Mouse (Mus musculus) thymus, postnatal 0 days (tissue): ENCODE measurements around the gene Ahcyl2. TPM values are rescaled to one million over a fixed set of nuclear protein-coding genes. Genes with fewer than 3 reads are reported as not detected.

Experiments used
- DNase-seq: peaks from one replicate; pipeline ENCODE4 v3.0.0-alpha.2; 2015; ENCODE audit warnings: low spot score
- polyA plus RNA-seq: library from polyadenylated mRNA; unstranded; fragments of >200 nt; fragmentation: Nextera tagmentation; extraction: Ambion mirVana; gene quantifications from 2 replicates; pipeline ENCODE4 v1.2.1, GENCODE M21; 2015

Ahcyl2 gene
- polyA plus RNA-seq, 1 experiment from 2014 or later = 17.2 TPM

DNA sequence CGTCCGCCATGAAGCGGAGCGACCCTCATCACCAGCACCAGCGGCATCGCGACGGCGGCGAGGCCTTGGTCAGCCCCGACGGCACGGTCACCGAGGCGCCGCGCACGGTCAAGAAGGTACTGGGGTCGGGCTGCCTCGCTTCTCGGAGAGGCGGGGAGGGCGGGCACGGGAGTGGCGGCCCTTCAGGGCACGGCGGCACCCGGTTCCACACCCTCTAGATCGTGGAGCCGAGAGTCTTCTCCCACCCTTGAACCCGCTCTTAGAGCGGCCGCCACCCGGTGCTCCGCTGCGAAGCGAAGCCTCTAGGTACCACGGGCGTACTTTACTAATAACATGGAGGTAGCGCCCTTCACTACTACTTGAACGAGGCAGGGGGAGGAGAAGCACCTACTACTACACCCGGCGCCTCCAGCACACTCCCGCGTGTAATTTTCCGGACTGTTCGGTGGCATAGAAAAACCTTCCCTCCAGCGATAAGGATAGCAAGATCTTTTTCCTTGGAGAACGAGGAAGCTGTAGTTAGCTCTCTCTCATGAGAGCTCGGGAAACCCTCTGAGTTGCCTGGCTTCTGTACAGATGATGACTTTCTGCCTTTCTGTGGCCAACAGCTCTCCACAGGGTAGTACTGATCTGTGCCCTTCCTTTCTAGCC lies 1.1 kb downstream of the Ahcyl2 start:
- DNase-seq = peak; percentile 51

GRCm38 (mm10) chr6:29770672-29771321 lies 3.0 kb downstream of the Ahcyl2 start:
- no peak for DNase-seq

GRCm38 (mm10) chr6:29772236-29772635 lies 4.4 kb downstream of the Ahcyl2 start:
- DNase-seq = no peak

- no peak for DNase-seq
Measured at GRCm38 (mm10) chr6:29774161-29774560, 6.3 kb downstream of the Ahcyl2 start.

DNA sequence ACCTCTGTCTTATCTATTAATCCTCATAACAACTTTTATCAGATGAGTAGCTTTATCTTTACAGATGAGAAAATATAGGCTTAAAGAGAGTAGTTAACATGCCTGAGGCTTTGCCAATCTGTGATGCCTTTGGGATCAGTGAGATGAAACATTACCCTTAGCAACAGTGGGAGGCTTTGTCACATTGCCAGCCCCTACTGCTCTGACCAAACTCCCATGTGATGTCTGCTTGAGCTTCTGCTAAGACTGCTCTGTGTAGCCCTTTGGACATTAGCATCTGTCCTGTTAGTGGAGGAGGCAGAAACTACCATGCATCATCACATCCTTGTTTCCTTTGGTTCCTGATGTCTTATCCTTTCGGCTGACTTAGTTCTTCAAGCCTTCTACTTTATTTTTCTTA lies 7.8 kb downstream of the Ahcyl2 start:
- DNase-seq = no peak

- no peak for DNase-seq
Measured at GRCm38 (mm10) chr6:29776542-29777237, 8.9 kb downstream of the Ahcyl2 start.

GRCm38 (mm10) chr6:29777238-29777555 lies 9.4 kb downstream of the Ahcyl2 start:
- DNase-seq = no peak

- DNase-seq = no peak
Measured at GRCm38 (mm10) chr6:29780082-29780481, 12.3 kb downstream of the Ahcyl2 start.

DNA sequence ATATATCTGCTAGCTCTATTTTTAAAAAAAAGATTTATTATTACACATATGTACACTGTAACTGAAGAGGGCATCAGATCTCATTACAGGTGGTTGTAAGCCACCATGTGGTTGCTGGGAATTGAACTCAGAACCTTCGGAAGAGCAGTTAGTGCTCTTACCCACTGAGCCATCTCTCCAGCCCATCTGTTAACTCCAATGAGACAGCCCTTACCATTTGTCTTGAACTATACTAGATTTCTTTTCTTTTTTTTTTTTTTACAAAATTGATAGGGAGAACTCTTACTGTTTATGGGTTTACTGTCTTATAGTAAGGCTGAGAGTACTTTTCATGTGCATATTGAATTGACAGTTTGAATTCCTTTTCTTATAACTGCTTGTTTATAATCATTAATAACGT lies 12.8 kb downstream of the Ahcyl2 start:
- DNase-seq = no peak

GRCm38 (mm10) chr6:29782239-29782638 lies 14.4 kb downstream of the Ahcyl2 start:
- no peak for DNase-seq

DNA sequence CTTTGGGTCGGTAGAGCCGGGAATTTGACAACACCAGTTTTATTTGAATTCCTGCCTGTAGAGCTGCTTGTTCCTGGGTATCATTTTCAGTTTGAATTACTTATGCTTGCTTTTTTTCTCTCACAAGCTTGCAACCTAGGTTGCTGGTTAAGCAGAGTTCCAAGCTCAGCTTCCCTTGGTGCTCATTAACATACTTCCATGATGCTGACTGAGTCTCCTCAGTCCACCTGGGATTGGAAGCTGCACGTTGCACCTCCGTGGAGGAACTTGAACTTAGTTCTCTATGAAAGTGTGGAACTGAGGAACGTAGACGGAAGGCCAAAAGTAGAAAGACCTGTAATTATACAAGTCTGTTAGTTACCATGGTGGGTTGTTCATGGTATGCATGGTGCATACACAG lies 16.1 kb downstream of the Ahcyl2 start:
- DNase-seq = no peak

GRCm38 (mm10) chr6:29784413-29785021 lies 16.7 kb downstream of the Ahcyl2 start:
- DNase-seq = no peak

DNA sequence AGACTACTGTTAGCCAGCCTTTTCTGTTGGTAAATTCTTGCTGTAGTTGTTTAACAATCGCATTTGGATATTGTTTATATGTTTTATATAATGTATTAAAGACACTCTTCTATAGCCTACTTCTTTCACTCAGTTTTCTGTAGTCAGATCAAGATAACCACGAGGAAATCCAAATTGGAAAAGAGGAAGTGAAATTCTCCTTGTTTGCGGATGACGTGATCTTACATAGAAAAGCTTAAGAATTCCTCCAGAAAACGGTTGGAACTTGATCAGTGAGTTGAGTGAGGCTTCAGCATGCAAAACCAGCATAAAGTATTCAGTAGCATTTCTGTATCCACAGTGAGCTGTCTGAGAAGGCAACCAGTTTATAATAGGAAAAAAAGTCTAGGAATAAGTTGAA lies 17.9 kb downstream of the Ahcyl2 start:
- no peak for DNase-seq

DNA sequence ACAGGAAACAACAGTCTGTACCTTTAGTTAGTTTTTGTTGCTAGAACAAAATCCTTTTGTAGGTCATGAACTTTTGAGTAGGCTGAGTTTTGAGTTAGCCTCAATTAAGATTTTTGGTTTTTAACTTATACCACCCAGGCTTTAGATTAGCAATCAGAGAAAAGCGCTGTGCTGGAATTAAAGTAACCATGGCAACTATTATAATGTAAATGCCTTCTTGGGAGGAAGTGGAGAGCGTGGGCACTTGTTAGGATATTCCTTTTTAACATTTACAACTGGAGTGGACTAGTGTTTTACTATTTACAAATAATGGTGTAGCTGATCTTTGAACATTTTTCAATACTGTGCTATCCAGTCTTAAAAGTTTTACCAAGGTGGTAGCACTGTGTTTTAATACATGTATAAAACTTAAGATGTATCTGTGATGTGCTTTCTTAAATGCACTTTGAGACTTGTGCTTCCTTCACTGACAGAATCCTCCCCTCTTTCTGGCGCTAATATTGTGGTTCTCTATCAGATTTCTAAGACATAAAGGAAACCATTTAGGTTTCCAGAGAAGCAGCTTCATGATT lies 21.1 kb downstream of the Ahcyl2 start:
- DNase-seq = no peak

GRCm38 (mm10) chr6:29790014-29790698 lies 22.3 kb downstream of the Ahcyl2 start:
- no peak for DNase-seq

- no peak for DNase-seq
Measured at GRCm38 (mm10) chr6:29793520-29793919, 25.7 kb downstream of the Ahcyl2 start.

DNA sequence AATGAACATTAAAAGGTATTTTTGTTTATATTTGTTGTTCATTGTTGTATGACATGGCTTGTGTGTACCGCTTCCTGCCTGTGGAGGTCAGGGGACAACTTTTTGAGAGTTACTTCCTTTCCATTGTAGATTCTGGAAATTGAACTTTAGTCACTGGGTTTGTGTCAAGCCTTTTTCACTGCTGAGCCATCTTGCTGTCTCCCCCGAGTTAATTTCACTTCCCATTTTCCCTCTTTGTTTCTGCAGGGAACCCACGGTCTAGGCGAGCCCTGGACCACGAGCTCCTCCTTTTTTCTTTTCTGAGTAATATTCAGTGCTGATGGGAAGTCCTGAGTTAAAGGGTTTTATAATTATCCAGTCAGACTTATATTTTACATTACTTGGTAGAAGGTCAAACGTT lies 26.8 kb downstream of the Ahcyl2 start:
- no peak for DNase-seq

DNA sequence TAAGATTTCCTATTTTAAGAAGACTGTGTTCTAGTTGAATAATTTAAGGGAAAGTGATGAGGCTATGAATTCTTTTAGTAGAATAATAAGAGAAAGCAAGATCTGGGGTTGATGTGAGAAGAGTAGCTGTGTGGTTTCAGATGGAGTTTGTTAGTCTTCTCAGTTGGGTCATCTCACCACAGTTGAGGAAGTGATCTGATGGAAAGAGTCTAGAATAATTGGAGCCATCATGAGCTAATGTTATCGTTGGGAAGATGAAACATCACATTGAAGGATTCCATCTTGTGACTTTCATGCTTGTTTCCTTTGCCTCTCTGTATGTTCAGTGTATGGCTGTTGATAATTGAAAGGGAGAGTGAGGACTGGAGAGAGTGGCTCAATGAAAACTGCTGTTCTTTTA lies 35.2 kb downstream of the Ahcyl2 start:
- DNase-seq = no peak

- no peak for DNase-seq
Measured at GRCm38 (mm10) chr6:29804006-29804405, 36.2 kb downstream of the Ahcyl2 start.

GRCm38 (mm10) chr6:29805381-29805780 lies 37.6 kb downstream of the Ahcyl2 start:
- no peak for DNase-seq

- DNase-seq = no peak
Measured at GRCm38 (mm10) chr6:29812076-29812475, 44.3 kb downstream of the Ahcyl2 start.
